Comparison of ENCODE assay signal across 8 mouse cellular contexts in the genomic region with DNA sequence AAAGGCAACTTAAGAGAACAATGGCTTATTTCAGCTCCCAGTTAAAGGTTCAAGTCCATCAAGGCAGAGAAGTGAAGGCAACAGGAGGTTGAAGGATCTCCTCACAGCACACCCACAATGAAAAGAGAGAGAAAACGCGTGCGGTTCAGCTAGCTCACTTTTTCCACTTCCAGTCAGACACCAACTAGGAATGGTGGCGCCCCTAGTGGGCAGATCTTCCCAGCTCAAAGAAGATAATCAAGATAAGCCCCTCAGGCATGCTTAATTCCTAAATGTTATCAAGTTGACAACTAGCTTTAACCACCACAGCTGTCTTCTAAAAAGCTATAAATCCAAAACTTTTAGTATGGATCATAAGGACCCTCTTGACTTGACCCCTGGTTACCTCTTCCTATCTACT. TPM values are rescaled to one million over a fixed set of nuclear protein-coding genes. Genes with fewer than 3 reads are reported as not detected.
DNase-seq lines count a peak whose midpoint lies in the region; ATAC-seq and TF ChIP-seq lines count a peak whose summit lies in the region.

No protein-coding gene starts in this region.

- no peaks in the 10 kb centered on the region for H3K9me3 ChIP-seq in G1E (replicated peaks)
- H3K9me3 ChIP-seq in heart, embryonic 14.5 days (ENCODE audit: control insufficient read depth, low read length): no peaks in the 10 kb centered on the region
- H3K9me3 ChIP-seq in stomach, embryonic 16.5 days (replicated peaks; ENCODE audit: control insufficient read depth, low read length): no peaks in the 10 kb centered on the region

- H3K36me3 ChIP-seq in G1E (replicated peaks): peaks cover 43% of the 10 kb centered on the region
- peaks cover 5% of the 10 kb centered on the region for H3K36me3 ChIP-seq in heart, embryonic 14.5 days (ENCODE audit: control insufficient read depth, insufficient read depth, low read length)
- no peaks in the 10 kb centered on the region for H3K36me3 ChIP-seq in stomach, embryonic 16.5 days (ENCODE audit: control insufficient read depth, insufficient read depth, low read length)

- peak overlapping the region; percentile 98 for H3K4me2 ChIP-seq in heart, embryonic 14.5 days (ENCODE audit: low read length)
- H3K4me2 ChIP-seq in stomach, embryonic 16.5 days (ENCODE audit: low read depth, low read length): no peak overlapping the region

- no peaks in the 10 kb centered on the region for H3K27me3 ChIP-seq in G1E (ENCODE audit: insufficient read depth, low read length)
- no peaks in the 10 kb centered on the region for H3K27me3 ChIP-seq in heart, embryonic 14.5 days (ENCODE audit: control insufficient read depth, insufficient read depth, low read length)
- peaks cover 6% of the 10 kb centered on the region for H3K27me3 ChIP-seq in stomach, embryonic 16.5 days (ENCODE audit: control insufficient read depth, insufficient read depth, low read length)

- TF ChIP-seq CTCF in G1E (IDR thresholded peaks at IDR 0.05; ENCODE audit: low read depth, low read length): peak; percentile 70

- H3K4me1 ChIP-seq in G1E (ENCODE audit: insufficient read depth, low read depth, low read length): peaks cover 38% of the 10 kb centered on the region
- H3K4me1 ChIP-seq in heart, embryonic 14.5 days (ENCODE audit: control insufficient read depth in 2 of 2, insufficient read depth in 2 of 2, low read length in 2 of 2): peaks cover 2 to 12% of the 10 kb centered on the region in 2 experiments; a peak in 3 of 4 replicates
- peaks cover 8% of the 10 kb centered on the region; the same call in 1 of the 2 replicates for H3K4me1 ChIP-seq in stomach, embryonic 16.5 days (ENCODE audit: control insufficient read depth, insufficient read depth, low read length)

- DNase-seq in layer of hippocampus, adult 11-12 months (ENCODE audit: low spot score): peak; percentile 58
- DNase-seq in layer of hippocampus, postnatal 36 days: no peak
- peak; percentile 49 for DNase-seq in G1E (ENCODE audit: low spot score)
- peak; percentile 77 to 83 for DNase-seq in cerebellum, postnatal 10 days
- peak; percentile 86 to 88 for DNase-seq in kidney, postnatal 4 days

- no peak overlapping the region for H3K27ac ChIP-seq in heart, embryonic 14.5 days (replicated peaks in 1 of 2; ENCODE audit: control insufficient read depth in 1 of 2, insufficient read depth in 1 of 2, low read depth in 2 of 2, low read length in 2 of 2)
- H3K27ac ChIP-seq in stomach, embryonic 16.5 days (ENCODE audit: low read length): no peak overlapping the region

- peak overlapping the region; percentile 86 for H3K4me3 ChIP-seq in G1E (ENCODE audit: low read depth, low read length)
- H3K4me3 ChIP-seq in heart, embryonic 14.5 days (ENCODE audit: control insufficient read depth in 1 of 2, insufficient read depth in 1 of 2, low read depth in 1 of 2, low read length in 2 of 2): peak overlapping the region in 1 of 2 experiments; percentile 64; a peak in 2 of 4 replicates
- peak overlapping the region; percentile 78; the same call in 1 of the 2 replicates for H3K4me3 ChIP-seq in stomach, embryonic 16.5 days (replicated peaks; ENCODE audit: low read length)

- no peak overlapping the region; the same call in 1 of the 2 replicates for H3K9ac ChIP-seq in heart, embryonic 14.5 days (ENCODE audit: low read length)
- H3K9ac ChIP-seq in stomach, embryonic 16.5 days (ENCODE audit: low read length): no peak overlapping the region

- WGBS in heart, embryonic 14.5 days: 10% methylated on average over 4 of the region's 4 CpGs
- WGBS in stomach, embryonic 16.5 days: 9% methylated on average over 4 of the region's 4 CpGs

- peak; percentile 32; the same call in 1 of the 2 replicates for ATAC-seq in G1E (ENCODE audit: extremely low read depth, insufficient number of reproducible peaks, low FRiP score, poor library complexity, severe bottlenecking)
- ATAC-seq in heart, embryonic 14.5 days (ENCODE audit: insufficient number of reproducible peaks, insufficient read depth, low FRiP score, low read depth): no peak
- peak; percentile 55 for ATAC-seq in megakaryocyte-erythroid progenitor cell, adult 5-6 weeks (replicated peaks; ENCODE audit: low FRiP score, low TSS enrichment, poor library complexity, severe bottlenecking)
- ATAC-seq in stomach, embryonic 16.5 days (ENCODE audit: insufficient read depth, low FRiP score): no peak

RNA-seq across cellular contexts. Expression of gene Pxmp2, which starts 1.4 kb away (rescaled TPM):
- total RNA-seq in layer of hippocampus, postnatal 36 days (2021): 1 to 10 TPM; 8.5 to 9.4 TPM
- total RNA-seq in G1E (2014; fragmentation: Nextera tagmentation) (13.0 and 17.5 TPM in 2 replicates), G1E (2017) (12.9 and 15.6 TPM in 2 replicates)
- polyA plus RNA-seq in G1E (2012): 41.4 and 52.9 TPM in 2 replicates
- polyA plus RNA-seq in heart, embryonic 14.5 days (2014; fragmentation: Nextera tagmentation; extraction: Ambion mirVana): 14.6 and 19.4 TPM in 2 replicates
- total RNA-seq in megakaryocyte-erythroid progenitor cell, adult 5-6 weeks (2014; fragmentation: Nextera tagmentation): 14.6 and 42.8 TPM in 2 replicates
- 15.4 and 18.7 TPM in 2 replicates for total RNA-seq in megakaryocyte-erythroid progenitor cell, adult 5-6 weeks (2017)
- 7.9 and 9.0 TPM in 2 replicates for polyA plus RNA-seq in stomach, embryonic 16.5 days (2015; fragmentation: Nextera tagmentation; extraction: Ambion mirVana)

RNA-seq across cellular contexts. Expression of gene Pole, which starts 1.6 kb away (rescaled TPM):
- 1 to 10 TPM; 1.2 to 2.1 TPM for total RNA-seq in layer of hippocampus, postnatal 36 days (2021)
- 139 and 144 TPM in 2 replicates for total RNA-seq in G1E (2014; fragmentation: Nextera tagmentation)
- 64.6 and 67.2 TPM in 2 replicates for total RNA-seq in G1E (2017)
- polyA plus RNA-seq in G1E (2012): 30.0 and 30.9 TPM in 2 replicates
- polyA plus RNA-seq in heart, embryonic 14.5 days (2014; fragmentation: Nextera tagmentation; extraction: Ambion mirVana): 16.1 and 19.6 TPM in 2 replicates
- 124 and 127 TPM in 2 replicates for total RNA-seq in megakaryocyte-erythroid progenitor cell, adult 5-6 weeks (2014; fragmentation: Nextera tagmentation)
- 45.6 and 51.5 TPM in 2 replicates for total RNA-seq in megakaryocyte-erythroid progenitor cell, adult 5-6 weeks (2017)
- 18.8 and 21.9 TPM in 2 replicates for polyA plus RNA-seq in stomach, embryonic 16.5 days (2015; fragmentation: Nextera tagmentation; extraction: Ambion mirVana)

RNA-seq across cellular contexts. Expression of gene Pgam5, which starts 14.8 kb away (rescaled TPM):
- 10 to 100 TPM; 57.4 to 62.8 TPM for total RNA-seq in layer of hippocampus, postnatal 36 days (2021)
- total RNA-seq in G1E (2014; fragmentation: Nextera tagmentation) (52.8 and 69.2 TPM in 2 replicates), G1E (2017) (67.0 and 76.5 TPM in 2 replicates)
- polyA plus RNA-seq in G1E (2012): 20.9 and 23.8 TPM in 2 replicates
- polyA plus RNA-seq in heart, embryonic 14.5 days (2014; fragmentation: Nextera tagmentation; extraction: Ambion mirVana): 56.3 and 58.3 TPM in 2 replicates
- 52.9 and 53.2 TPM in 2 replicates for total RNA-seq in megakaryocyte-erythroid progenitor cell, adult 5-6 weeks (2014; fragmentation: Nextera tagmentation)
- total RNA-seq in megakaryocyte-erythroid progenitor cell, adult 5-6 weeks (2017): 45.3 and 53.1 TPM in 2 replicates
- polyA plus RNA-seq in stomach, embryonic 16.5 days (2015; fragmentation: Nextera tagmentation; extraction: Ambion mirVana): 45.0 and 46.3 TPM in 2 replicates

RNA-seq across cellular contexts. Expression of gene Ankle2, which starts 53.7 kb away (rescaled TPM):
- 10 to 100 TPM; 38.6 to 48.2 TPM for total RNA-seq in layer of hippocampus, postnatal 36 days (2021)
- 42.6 and 52.7 TPM in 2 replicates for total RNA-seq in G1E (2014; fragmentation: Nextera tagmentation)
- total RNA-seq in G1E (2017): 34.3 and 40.7 TPM in 2 replicates
- 8.1 and 11.7 TPM in 2 replicates for polyA plus RNA-seq in G1E (2012)
- 25.4 and 27.3 TPM in 2 replicates for polyA plus RNA-seq in heart, embryonic 14.5 days (2014; fragmentation: Nextera tagmentation; extraction: Ambion mirVana)
- 27.2 and 30.6 TPM in 2 replicates for total RNA-seq in megakaryocyte-erythroid progenitor cell, adult 5-6 weeks (2014; fragmentation: Nextera tagmentation)
- 48.1 and 52.9 TPM in 2 replicates for total RNA-seq in megakaryocyte-erythroid progenitor cell, adult 5-6 weeks (2017)
- polyA plus RNA-seq in stomach, embryonic 16.5 days (2015; fragmentation: Nextera tagmentation; extraction: Ambion mirVana): 19.6 and 23.9 TPM in 2 replicates

RNA-seq across cellular contexts. Expression of gene P2rx2, which starts 58.5 kb away (rescaled TPM):
- under 1 TPM in 1 of 2 experiments, not detected in 1; 0.27 TPM for total RNA-seq in layer of hippocampus, postnatal 36 days (2021)
- total RNA-seq in G1E (2014; fragmentation: Nextera tagmentation) (not detected in 2 replicates), G1E (2017) (not detected in 2 replicates)
- polyA plus RNA-seq in G1E (2012): not detected in 2 replicates
- not detected in 2 replicates for polyA plus RNA-seq in heart, embryonic 14.5 days (2014; fragmentation: Nextera tagmentation; extraction: Ambion mirVana)
- total RNA-seq in megakaryocyte-erythroid progenitor cell, adult 5-6 weeks (2014; fragmentation: Nextera tagmentation): not detected in 2 replicates
- not detected in 2 replicates for total RNA-seq in megakaryocyte-erythroid progenitor cell, adult 5-6 weeks (2017)
- polyA plus RNA-seq in stomach, embryonic 16.5 days (2015; fragmentation: Nextera tagmentation; extraction: Ambion mirVana): 0.72 TPM in 2 replicates

Comparison
In these comparisons a context has a peak if more than half of its experiments do, and no peak if none do; other contexts are left out.
1. DNase-seq: peak in layer of hippocampus, adult 11-12 months (single experiment), G1E (single experiment), cerebellum, postnatal 10 days (2 of 2) and kidney, postnatal 4 days (2 of 2); none in layer of hippocampus, postnatal 36 days (0 of 2).
2. ATAC-seq: peak in G1E (single experiment) and megakaryocyte-erythroid progenitor cell, adult 5-6 weeks (single experiment); none in heart, embryonic 14.5 days (single experiment) and stomach, embryonic 16.5 days (single experiment).
3. RNA of gene Pole, which starts 1.6 kb away (total RNA-seq): 64.6 to 144 TPM in G1E and 45.6 to 127 TPM in megakaryocyte-erythroid progenitor cell, adult 5-6 weeks; 1.2 to 2.1 TPM in layer of hippocampus, postnatal 36 days; every median in the first group is over 10 times any median in the second.